Mouse (Mus musculus): ENCODE measurements around the gene Tbxa2r. TPM values are rescaled to one million over a fixed set of nuclear protein-coding genes. Genes with fewer than 3 reads are reported as not detected.

The Tbxa2r gene
- polyA plus RNA-seq, 1 experiment from 2014 or later: not detected

DNA sequence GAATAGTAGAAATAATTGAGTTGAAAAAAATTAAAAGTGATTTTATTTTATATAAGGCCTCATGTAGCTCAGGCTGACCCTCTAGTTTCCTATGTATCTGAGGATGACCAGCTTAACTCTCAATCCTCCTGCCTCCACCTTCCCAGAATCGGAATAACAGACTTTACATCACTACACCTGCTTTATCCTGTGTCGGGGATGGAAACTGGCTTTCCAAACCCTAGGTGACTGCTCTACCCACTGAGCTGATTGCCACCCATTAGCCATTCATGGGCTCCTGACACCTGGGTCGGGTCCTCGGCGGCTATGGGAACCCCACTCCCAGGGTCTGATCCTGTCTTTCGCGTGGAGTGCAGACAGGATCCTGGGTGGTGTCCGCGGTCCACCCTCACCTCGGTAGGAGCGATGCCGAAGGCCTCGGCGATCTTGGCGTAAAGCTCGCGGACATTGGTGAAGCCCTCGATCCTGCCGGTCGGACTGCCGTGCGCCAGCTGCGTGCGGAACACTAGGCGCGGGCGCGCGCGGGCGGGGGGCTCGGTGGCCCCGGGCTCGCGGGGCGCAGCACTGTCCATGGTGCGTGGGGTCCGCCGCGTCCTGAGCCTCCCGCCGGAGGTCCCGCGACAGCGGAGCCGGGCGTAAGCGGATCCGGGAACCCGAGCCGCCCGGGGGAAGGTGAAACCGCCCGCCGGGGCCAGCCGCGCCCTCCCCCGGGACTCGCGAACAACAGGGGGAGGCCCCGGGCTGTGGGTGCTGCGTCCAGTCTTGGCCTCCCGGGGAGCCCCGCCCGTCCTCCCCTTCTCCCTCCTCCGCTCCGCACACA, 14.4 kb downstream of the Tbxa2r start, which contains the start of gene Gipc3:
Gene Gipc3, minus strand, starts transcription at position 581 of the 820 bp plus-strand sequence.
- in situ Hi-C loops (cut with MboI; ENCODE audit: low pct_unique_long_range_greater_than_20kb): no loop called here
- ATAC-seq: no peak
- DNase-seq (ENCODE audit: low read depth, low spot score): no peak
- H3K27me3 ChIP-seq: no peaks in the 10 kb centered on the region
- POLR2A ChIA-PET: no interaction called here
- CTCF ChIA-PET: interaction anchor here (1.1 to 2.3 kb wide), 5 partner anchors 8 to 54 kb away, joined by 3 to 10 read pairs (median 5); partner anchors contain the start of genes Hmg20b and Pip5k1c
- no peak for TF ChIP-seq CTCF (IDR thresholded peaks at IDR 0.05)

DNA sequence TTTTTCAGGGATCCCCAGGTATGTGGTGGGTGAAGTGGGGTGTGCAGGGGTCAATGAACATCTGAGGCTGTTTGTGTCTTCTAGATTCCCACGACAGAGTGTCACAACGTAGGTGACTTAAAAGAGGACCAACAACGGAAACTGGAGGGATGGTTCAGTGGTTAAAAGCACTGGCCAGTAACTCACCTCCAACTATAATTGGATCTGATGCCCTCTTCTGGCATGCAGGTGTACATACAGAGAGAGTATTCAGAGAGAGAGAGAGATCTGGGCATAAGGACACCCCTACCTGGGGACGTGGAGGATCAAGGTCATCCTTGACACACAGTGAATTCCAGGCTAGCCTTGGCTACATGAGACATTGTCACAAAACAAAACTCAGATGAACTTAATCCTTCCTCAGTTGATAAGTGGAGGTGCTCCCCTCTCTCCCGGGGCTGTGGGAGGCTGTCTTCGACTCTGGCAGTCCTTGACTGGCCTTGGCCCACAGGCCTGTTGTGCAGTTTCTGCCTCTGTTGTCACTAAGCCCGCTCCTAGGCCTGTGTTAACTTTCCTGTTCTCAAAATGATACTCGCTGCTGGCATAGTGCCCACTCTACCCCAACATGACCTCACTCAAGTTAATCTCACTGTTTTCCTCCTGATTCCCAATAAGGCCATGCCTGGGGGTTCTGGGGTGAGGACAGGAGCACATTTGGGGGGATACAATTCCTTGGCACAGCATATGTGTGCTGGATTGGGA, 16.1 kb downstream of the Tbxa2r start:
- CTCF ChIA-PET: no interaction called here
- DNase-seq (ENCODE audit: low read depth, low spot score): peak; percentile 62
- no peaks in the 10 kb centered on the region for H3K27me3 ChIP-seq
- POLR2A ChIA-PET: no interaction called here
- ATAC-seq: peak; percentile 28
- in situ Hi-C loops (cut with MboI; ENCODE audit: low pct_unique_long_range_greater_than_20kb): no loop called here
- no peak for TF ChIP-seq CTCF (IDR thresholded peaks at IDR 0.05)

DNA sequence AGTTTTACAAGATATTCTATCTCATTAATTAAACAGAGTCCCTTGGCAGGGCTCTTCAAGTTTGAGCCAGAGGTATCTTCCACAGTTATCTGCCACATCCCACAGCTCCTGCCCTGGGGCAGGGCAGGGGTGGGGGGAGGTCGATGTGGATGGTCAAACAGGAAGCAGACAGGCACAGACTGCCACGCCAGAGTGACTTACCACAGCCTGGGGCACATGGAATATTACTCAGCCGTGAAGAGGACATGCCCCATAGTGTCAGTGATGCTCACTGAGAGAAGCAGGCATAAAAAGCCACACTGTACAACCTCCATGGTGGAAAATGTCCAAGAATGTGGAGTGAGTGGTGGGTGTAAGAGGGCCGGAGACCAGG, 16.6 kb downstream of the Tbxa2r start:
- DNase-seq (ENCODE audit: low read depth, low spot score) (peak; percentile 55), ATAC-seq (peak; percentile 28)
- no peaks in the 10 kb centered on the region for H3K27me3 ChIP-seq
- CTCF ChIA-PET: no interaction called here
- TF ChIP-seq CTCF (IDR thresholded peaks at IDR 0.05): no peak
- POLR2A ChIA-PET: no interaction called here
- in situ Hi-C loops (cut with MboI; ENCODE audit: low pct_unique_long_range_greater_than_20kb): no loop called here

DNA sequence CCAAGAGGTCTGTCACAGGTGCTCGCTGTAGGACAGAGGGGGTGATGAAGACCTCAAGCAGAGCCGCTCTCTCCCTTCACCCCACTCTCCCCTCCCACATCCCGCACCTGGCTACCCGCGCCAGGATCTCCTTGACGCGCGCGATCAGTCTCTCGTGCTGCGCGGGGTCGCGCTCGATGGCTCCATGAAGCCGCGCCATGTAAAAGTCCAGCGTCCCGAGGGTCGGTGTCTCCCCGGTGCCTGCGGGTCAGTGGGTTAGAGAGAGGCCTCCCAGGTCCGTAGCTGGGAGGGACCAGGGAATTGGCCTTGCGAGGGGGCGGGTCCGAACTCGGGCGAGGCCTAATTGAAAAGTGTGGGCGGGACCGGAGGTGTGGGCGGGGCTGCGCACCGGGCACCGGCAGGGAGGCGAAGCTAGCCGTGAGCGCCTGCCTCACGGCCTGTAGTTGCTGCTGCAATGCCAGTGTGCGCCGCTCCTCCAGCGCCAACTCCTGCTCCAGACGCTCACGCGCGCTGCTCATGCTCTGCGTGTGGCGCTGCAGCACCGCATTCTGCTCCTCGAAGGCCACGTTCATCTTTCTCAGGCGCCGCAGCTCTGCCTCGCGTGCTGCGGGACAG, 18.0 kb downstream of the Tbxa2r start:
- TF ChIP-seq CTCF (IDR thresholded peaks at IDR 0.05): no peak
- no peaks in the 10 kb centered on the region for H3K27me3 ChIP-seq
- POLR2A ChIA-PET: interaction anchor here (0.9 kb wide), 1 partner anchor 26 kb away, joined by 3 read pairs; the partner anchor contains the start of gene Cactin
- ATAC-seq (no peak), DNase-seq (ENCODE audit: low read depth, low spot score) (no peak)
- in situ Hi-C loops (cut with MboI; ENCODE audit: low pct_unique_long_range_greater_than_20kb): no loop called here
- CTCF ChIA-PET: no interaction called here

DNA sequence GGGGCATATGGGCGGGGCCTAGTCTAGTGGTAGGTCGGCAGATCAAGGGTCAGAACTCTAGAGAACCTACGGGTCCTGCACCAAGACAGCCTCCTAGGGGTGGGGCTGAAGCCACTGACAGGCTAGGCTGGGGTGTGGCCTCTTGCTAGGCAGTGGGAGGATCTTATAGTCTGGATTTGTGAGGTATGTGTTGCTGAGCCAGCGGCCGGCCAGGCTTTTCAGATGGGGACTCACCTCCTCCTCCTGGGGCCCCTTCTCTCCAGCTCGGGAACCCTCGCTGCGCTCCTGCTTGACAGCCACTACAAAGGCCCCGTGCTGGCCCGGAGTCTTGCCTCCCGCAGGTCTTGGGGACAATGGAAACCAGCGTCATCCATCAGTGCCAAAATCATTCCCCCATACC, 20.6 kb downstream of the Tbxa2r start:
- DNase-seq (ENCODE audit: low read depth, low spot score): no peak
- ATAC-seq: peak; percentile 15
- no peak for TF ChIP-seq CTCF (IDR thresholded peaks at IDR 0.05)
- POLR2A ChIA-PET: no interaction called here
- CTCF ChIA-PET: no interaction called here
- H3K27me3 ChIP-seq: no peaks in the 10 kb centered on the region
- in situ Hi-C loops (cut with MboI; ENCODE audit: low pct_unique_long_range_greater_than_20kb): no loop called here

DNA sequence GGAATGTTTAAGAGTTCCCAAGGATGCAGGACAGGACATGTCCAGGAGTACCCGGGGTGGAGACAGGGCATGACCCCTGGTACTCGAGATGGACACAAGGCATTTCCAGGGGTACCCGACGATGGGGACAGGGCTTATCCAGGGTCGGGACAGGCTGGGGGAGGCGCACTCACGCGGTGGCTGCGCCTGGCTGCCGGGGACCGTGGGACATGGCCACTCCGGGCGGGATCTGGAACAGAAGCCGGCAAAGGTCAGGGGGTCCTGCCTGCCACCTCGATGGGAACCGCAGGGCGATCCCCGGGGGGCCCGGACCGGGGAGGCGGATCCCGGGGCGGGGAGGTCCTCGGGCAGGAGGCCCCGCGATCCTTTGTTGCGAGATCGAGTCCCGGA, 21.4 kb downstream of the Tbxa2r start:
- H3K27me3 ChIP-seq: no peaks in the 10 kb centered on the region
- CTCF ChIA-PET: interaction anchor here (0.6 to 2.1 kb wide), 7 partner anchors 8 to 60 kb away, joined by 3 to 10 read pairs (median 4); partner anchors contain the start of gene Pip5k1c
- POLR2A ChIA-PET: interaction anchor here (0.7 kb wide), 1 partner anchor 53 kb away, joined by 3 read pairs; no protein-coding TSS in a partner anchor
- DNase-seq (ENCODE audit: low read depth, low spot score) (no peak), ATAC-seq (no peak)
- TF ChIP-seq CTCF (IDR thresholded peaks at IDR 0.05): no peak
- in situ Hi-C loops (cut with MboI; ENCODE audit: low pct_unique_long_range_greater_than_20kb): loop anchor here (5.0 kb wide), 1 partner anchor 63 kb away; no protein-coding TSS in a partner anchor

DNA sequence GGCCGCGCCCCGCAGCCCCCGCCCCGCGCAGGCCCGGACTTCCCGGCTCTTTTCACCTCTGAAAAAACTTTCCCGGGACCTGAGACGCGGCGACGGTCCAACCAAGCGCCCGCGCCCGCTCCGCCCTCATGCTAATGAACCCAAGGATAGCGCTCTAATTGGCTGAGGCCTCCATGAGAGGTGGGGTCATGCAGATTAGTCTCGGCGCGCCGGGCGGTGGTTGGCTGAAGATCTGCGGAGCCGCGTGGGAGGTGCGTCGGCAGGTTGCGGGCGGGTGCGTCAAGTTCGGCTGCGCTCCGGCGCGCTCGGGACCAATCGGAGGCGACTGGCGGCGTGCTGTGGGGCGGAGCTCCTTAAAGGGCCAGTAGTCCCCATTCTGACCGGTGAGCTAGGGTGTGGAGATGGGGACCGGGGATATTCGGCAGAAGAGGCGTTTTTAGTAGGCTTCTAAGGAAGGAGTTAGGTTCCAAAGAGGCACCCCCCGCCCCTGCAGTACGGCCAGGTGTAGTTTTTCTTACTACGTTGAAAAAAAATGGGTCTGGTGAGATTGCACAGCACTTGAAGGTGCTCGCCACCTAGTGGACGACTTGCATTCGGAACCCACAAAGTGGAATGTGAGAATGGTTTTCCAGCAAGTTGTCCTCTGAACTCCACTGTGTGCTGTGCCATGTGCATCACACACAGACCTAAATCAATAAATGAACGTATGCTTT, 22.0 kb downstream of the Tbxa2r start, which contains the start of gene Hmg20b:
Gene Hmg20b, minus strand, starts transcription at position 130 of the 713 bp plus-strand sequence.
- ATAC-seq: peak; percentile 92
- in situ Hi-C loops (cut with MboI; ENCODE audit: low pct_unique_long_range_greater_than_20kb): loop anchor here (5.0 kb wide), 1 partner anchor 63 kb away; no protein-coding TSS in a partner anchor
- peak; percentile 90 for DNase-seq (ENCODE audit: low read depth, low spot score)
- ChIA-PET CTCF (interaction anchor here (0.6 to 2.1 kb wide), 7 partner anchors 8 to 61 kb away, joined by 3 to 10 read pairs (median 4); partner anchors contain the start of gene Pip5k1c), POLR2A (interaction anchor here (0.6 to 0.7 kb wide), 2 partner anchors 31 to 54 kb away, joined by 3 to 4 read pairs; no protein-coding TSS in a partner anchor)
- no peaks in the 10 kb centered on the region for H3K27me3 ChIP-seq
- no peak for TF ChIP-seq CTCF (IDR thresholded peaks at IDR 0.05)

DNA sequence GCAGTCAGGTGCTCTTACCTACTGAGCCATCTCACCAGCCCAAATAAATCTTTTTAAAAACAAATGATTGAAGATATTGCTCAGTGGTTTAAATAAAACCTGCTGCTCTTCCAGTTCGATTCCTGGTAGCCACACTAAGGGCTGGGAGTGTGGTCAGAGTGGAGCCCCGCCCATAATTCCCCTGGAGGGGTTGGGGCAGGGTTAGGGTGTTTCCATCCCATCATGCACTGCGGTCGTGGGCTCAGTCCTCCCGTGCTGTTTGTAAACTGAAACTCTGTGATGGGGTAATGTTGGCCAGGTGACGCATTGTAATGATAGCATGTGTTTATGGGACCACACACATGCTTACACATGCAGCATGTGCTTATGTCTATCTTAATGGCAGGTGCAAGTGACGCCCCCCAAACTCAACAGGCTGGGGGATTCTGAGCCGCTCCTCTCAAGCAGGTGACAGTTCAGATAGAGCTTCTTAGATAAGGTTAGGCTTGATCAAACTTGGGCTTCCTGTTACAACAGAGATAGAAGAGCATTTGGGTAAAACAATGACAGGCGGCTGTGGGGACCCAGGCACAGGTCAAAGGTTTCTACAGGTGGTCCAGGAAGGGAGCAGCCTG, 23.3 kb downstream of the Tbxa2r start:
- H3K27me3 ChIP-seq: no peaks in the 10 kb centered on the region
- ChIA-PET CTCF (interaction anchor here (1.5 to 2.1 kb wide), 2 partner anchors 10 to 59 kb away, joined by 5 to 10 read pairs; partner anchors contain the start of gene Pip5k1c), POLR2A (no interaction called here)
- DNase-seq (ENCODE audit: low read depth, low spot score) (no peak), ATAC-seq (no peak)
- no peak for TF ChIP-seq CTCF (IDR thresholded peaks at IDR 0.05)
- in situ Hi-C loops (cut with MboI; ENCODE audit: low pct_unique_long_range_greater_than_20kb): loop anchor here (5.0 kb wide), 1 partner anchor 64 kb away; no protein-coding TSS in a partner anchor

DNA sequence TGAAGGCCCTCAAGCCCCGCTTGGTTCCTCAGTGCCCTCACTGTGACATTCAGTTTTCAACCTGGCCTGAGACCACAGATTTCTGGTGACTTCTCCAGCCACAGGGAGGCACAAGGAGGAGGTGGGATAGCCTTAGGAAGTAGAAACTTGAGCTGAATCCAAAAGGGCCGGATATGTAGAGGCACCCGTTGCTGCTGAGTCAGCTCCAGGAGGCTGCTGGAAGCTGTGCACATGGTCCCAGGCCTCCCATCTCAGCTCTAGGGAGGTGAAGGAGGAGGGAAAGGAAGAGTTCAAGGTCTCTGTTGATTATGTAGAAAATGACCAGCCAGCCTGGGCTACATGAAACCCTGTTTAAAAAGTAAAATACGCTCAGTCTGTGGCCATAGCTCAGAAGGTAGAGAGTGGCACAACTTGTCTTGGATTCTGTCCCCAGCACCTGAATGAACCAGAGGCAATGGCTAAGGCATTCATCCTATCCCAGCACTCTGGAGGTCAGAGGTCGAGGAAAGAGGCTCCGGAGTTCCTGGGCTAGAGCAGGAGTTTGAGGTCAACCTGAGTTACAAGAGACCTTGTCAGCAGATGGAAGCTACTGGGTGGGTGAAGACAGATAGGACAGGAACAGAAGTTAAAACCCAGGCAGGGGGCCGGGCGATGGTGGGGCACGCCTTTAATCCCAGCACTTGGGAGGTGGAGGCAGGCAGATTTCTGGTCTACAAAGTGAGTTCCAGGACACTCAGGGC, 26.4 kb downstream of the Tbxa2r start:
- no peak for TF ChIP-seq CTCF (IDR thresholded peaks at IDR 0.05)
- CTCF ChIA-PET: interaction anchor here (1.2 to 1.7 kb wide), 2 partner anchors 62 to 66 kb away, joined by 5 read pairs; partner anchors contain the start of gene Pip5k1c
- ATAC-seq (no peak), DNase-seq (ENCODE audit: low read depth, low spot score) (no peak)
- POLR2A ChIA-PET: no interaction called here
- H3K27me3 ChIP-seq: no peaks in the 10 kb centered on the region
- in situ Hi-C loops (cut with MboI; ENCODE audit: low pct_unique_long_range_greater_than_20kb): loop anchor here (5.0 kb wide), 1 partner anchor 68 kb away; no protein-coding TSS in a partner anchor
